Mouse (Mus musculus) heart, adult 2 months (tissue): ENCODE results near the gene Mvp.

Source experiments
- CTCF ChIP-seq: fragments of 200-600 bp; IDR thresholded peaks from 2 replicates; pipeline ENCODE4 v1.8.1; 2022; ENCODE audit warnings: antibody characterized with exemption, mild to moderate bottlenecking, moderate library complexity
- POLR2A ChIP-seq: fragments of 200-500 bp; IDR thresholded peaks from 2 replicates; pipeline ENCODE4 v1.6.1; 2011; ENCODE audit warnings: mild to moderate bottlenecking, low read depth, low read length, control low read depth; ENCODE audit not compliant: insufficient read depth

- TF ChIP-seq CTCF (no peak), POLR2A (no peak)
Measured at GRCm38 (mm10) chr7:127016481-127016485, 1.9 kb upstream of the Mvp start, which contains the start of gene Pagr1b.
